Mouse (Mus musculus): ENCODE data around the gene Lrp11. TPM values are rescaled to one million over a fixed set of nuclear protein-coding genes. Genes with fewer than 3 reads are reported as not detected.
A peak's percentile ranks its signal among the peaks of the same experiment; 100 is the strongest.

Lrp11 gene
- polyA plus RNA-seq, 1 experiment from 2014 or later = 6.1 TPM

DNA sequence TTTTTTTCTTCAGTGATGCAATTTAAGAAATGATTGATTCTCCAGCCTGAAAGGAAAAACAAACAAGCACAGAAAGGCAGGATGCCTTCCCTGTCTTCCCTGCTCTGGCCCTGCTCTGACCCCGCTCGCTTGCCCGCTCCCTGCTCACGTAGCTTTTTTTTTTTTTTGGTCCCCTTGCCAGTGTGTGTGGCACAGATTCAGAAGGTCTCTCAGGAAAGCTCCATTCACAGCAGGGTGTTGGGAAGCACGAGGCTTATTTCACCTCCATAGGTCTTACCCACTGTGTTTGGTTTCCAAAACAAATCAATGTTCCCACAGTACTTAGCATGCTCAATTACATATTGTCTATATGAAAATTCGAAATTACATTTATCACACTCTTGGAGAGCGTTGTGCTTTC is 5.2 kb downstream of the Lrp11 start:
- Histone ChIP-seq H3K9me3 (replicated peaks; ENCODE audit: control insufficient read depth, low read length) (no peaks in the 10 kb centered on the region), H3K36me3 (replicated peaks; ENCODE audit: control insufficient read depth, insufficient read depth, low read depth, low read length) (no peaks in the 10 kb centered on the region), H3K9ac (replicated peaks; ENCODE audit: low read length) (no peak overlapping the region), H3K4me1 (ENCODE audit: control insufficient read depth, insufficient read depth, low read length) (no peaks in the 10 kb centered on the region), H3K4me2 (ENCODE audit: low read depth, low read length) (no peak overlapping the region), H3K27ac (replicated peaks; ENCODE audit: low read depth, low read length) (no peak overlapping the region), H3K27me3 (ENCODE audit: control insufficient read depth, insufficient read depth, low read length) (peaks cover 9% of the 10 kb centered on the region; the same call in 1 of the 2 replicates), H3K4me3 (ENCODE audit: low read depth, low read length) (no peak overlapping the region)
- DNase-seq (ENCODE audit: low spot score) (no peak), ATAC-seq (replicated peaks; ENCODE audit: insufficient number of reproducible peaks, low FRiP score, low TSS enrichment, low read depth) (no peak)
- 42% methylated on average over 7 of the region's 7 CpGs for WGBS

DNA sequence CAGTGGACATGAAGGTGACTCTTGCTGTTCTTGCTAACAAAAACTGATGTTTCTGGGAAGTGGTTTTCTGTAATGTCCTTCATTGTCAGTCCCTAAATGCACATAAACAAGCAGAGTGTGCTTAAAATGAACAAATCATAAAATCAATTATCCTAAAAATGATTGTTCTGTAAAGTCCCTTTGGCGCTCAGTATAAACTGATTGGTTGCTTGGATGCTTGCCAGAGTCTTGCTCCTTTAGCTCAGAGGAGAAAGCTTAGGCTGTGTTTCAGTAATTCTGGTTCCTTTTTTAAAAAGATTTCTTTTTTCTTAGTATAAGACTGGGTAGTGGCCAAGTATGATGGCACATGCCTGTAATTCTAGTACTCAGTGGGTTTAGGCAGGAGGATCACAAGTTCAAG is 6.7 kb downstream of the Lrp11 start:
- 97% methylated on average over 1 of the region's 1 CpGs for WGBS
- DNase-seq (ENCODE audit: low spot score) (no peak), ATAC-seq (replicated peaks; ENCODE audit: insufficient number of reproducible peaks, low FRiP score, low TSS enrichment, low read depth) (no peak)
- peaks cover 2% of the 10 kb centered on the region; the same call in 1 of the 2 replicates for H3K27me3 ChIP-seq (ENCODE audit: control insufficient read depth, insufficient read depth, low read length)
- no peaks in the 10 kb centered on the region for H3K9me3 ChIP-seq (replicated peaks; ENCODE audit: control insufficient read depth, low read length)
- H3K27ac ChIP-seq (replicated peaks; ENCODE audit: low read depth, low read length) = no peak overlapping the region
- no peaks in the 10 kb centered on the region for H3K36me3 ChIP-seq (replicated peaks; ENCODE audit: control insufficient read depth, insufficient read depth, low read depth, low read length)
- no peaks in the 10 kb centered on the region for H3K4me1 ChIP-seq (ENCODE audit: control insufficient read depth, insufficient read depth, low read length)
- H3K9ac ChIP-seq (replicated peaks; ENCODE audit: low read length) = no peak overlapping the region
- no peak overlapping the region for H3K4me3 ChIP-seq (ENCODE audit: low read depth, low read length)
- no peak overlapping the region for H3K4me2 ChIP-seq (ENCODE audit: low read depth, low read length)

DNA sequence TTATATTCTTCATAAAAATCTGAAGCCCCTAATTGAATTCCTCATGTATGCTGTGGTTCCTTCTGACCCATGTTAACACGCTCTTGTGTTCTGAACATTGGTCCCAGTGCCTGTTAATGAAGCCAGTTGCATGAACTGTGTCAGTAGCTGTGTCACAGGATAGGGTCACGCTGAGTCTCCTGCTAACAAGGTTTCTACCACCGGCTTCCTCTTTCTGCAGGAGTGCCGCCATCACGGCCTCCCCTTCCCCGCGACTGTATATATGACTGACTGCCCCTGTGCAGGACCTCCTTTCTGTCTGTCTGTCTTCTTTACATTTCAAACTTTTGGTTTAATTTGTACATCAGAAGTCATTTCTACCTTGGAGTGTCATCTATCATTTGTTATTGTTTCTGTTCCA is 8.6 kb downstream of the Lrp11 start:
- 93% methylated on average over 7 of the region's 7 CpGs for WGBS
- Histone ChIP-seq H3K27me3 (ENCODE audit: control insufficient read depth, insufficient read depth, low read length) (no peaks in the 10 kb centered on the region), H3K36me3 (replicated peaks; ENCODE audit: control insufficient read depth, insufficient read depth, low read depth, low read length) (no peaks in the 10 kb centered on the region), H3K4me3 (ENCODE audit: low read depth, low read length) (no peak overlapping the region), H3K9ac (replicated peaks; ENCODE audit: low read length) (no peak overlapping the region), H3K4me2 (ENCODE audit: low read depth, low read length) (no peak overlapping the region), H3K27ac (replicated peaks; ENCODE audit: low read depth, low read length) (no peak overlapping the region), H3K4me1 (ENCODE audit: control insufficient read depth, insufficient read depth, low read length) (no peaks in the 10 kb centered on the region), H3K9me3 (replicated peaks; ENCODE audit: control insufficient read depth, low read length) (no peaks in the 10 kb centered on the region)
- DNase-seq (ENCODE audit: low spot score) = no peak
- ATAC-seq (replicated peaks; ENCODE audit: insufficient number of reproducible peaks, low FRiP score, low TSS enrichment, low read depth) = no peak

DNA sequence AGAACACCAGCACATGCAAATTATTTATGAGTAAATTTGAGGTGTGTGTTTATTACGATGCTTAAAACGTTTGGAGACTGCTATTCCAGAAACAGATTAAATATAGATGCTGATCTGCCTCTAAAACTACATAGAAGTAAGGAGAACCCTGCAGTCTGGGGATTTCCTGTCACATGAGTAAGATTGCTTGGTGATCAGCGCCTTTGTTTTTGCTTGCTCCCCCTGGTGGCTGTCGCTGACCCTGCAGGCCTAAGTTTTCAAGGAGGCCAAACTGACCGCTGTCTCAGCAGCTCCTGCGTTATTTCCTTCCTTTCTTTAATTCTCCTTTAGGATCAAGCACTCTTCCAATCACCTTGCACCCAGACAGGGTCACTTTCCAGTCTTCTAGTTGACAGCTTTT is 11.0 kb downstream of the Lrp11 start:
- Histone ChIP-seq H3K27me3 (ENCODE audit: control insufficient read depth, insufficient read depth, low read length) (no peaks in the 10 kb centered on the region), H3K9ac (replicated peaks; ENCODE audit: low read length) (no peak overlapping the region), H3K4me2 (ENCODE audit: low read depth, low read length) (no peak overlapping the region), H3K36me3 (replicated peaks; ENCODE audit: control insufficient read depth, insufficient read depth, low read depth, low read length) (no peaks in the 10 kb centered on the region), H3K27ac (replicated peaks; ENCODE audit: low read depth, low read length) (no peak overlapping the region), H3K9me3 (replicated peaks; ENCODE audit: control insufficient read depth, low read length) (no peaks in the 10 kb centered on the region), H3K4me1 (ENCODE audit: control insufficient read depth, insufficient read depth, low read length) (no peaks in the 10 kb centered on the region), H3K4me3 (ENCODE audit: low read depth, low read length) (no peak overlapping the region)
- 15% methylated on average over 6 of the region's 6 CpGs for WGBS
- ATAC-seq (replicated peaks; ENCODE audit: insufficient number of reproducible peaks, low FRiP score, low TSS enrichment, low read depth) (no peak), DNase-seq (ENCODE audit: low spot score) (peak; percentile 78)

DNA sequence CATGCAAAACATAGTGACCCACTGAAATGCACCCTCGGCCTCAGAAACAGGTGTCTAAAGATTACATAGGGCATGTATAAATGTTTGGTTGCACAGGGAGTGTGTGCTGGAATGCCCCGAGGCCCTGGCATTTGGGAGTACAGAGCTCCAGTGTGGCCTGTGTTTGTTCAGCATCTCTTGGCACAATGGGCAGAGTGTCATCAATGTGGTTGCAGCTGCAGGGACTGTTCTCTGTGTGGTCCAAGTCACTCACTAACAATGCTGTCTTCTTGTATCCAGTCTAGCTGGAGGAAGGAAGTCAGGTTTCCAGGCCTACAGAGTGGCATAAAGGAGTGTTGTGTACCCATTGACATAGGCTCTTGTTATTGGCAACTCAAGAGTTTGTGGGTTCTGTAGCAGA is 15.6 kb downstream of the Lrp11 start:
- DNase-seq (ENCODE audit: low spot score) (no peak), ATAC-seq (replicated peaks; ENCODE audit: insufficient number of reproducible peaks, low FRiP score, low TSS enrichment, low read depth) (no peak)
- H3K9me3 ChIP-seq (replicated peaks; ENCODE audit: control insufficient read depth, low read length) = no peaks in the 10 kb centered on the region
- no peaks in the 10 kb centered on the region for H3K36me3 ChIP-seq (replicated peaks; ENCODE audit: control insufficient read depth, insufficient read depth, low read depth, low read length)
- 54% methylated on average over 2 of the region's 2 CpGs for WGBS
- no peak overlapping the region for H3K4me2 ChIP-seq (ENCODE audit: low read depth, low read length)
- no peaks in the 10 kb centered on the region for H3K27me3 ChIP-seq (ENCODE audit: control insufficient read depth, insufficient read depth, low read length)
- no peak overlapping the region for H3K27ac ChIP-seq (replicated peaks; ENCODE audit: low read depth, low read length)
- no peak overlapping the region for H3K4me3 ChIP-seq (ENCODE audit: low read depth, low read length)
- no peaks in the 10 kb centered on the region for H3K4me1 ChIP-seq (ENCODE audit: control insufficient read depth, insufficient read depth, low read length)
- H3K9ac ChIP-seq (replicated peaks; ENCODE audit: low read length) = no peak overlapping the region

DNA sequence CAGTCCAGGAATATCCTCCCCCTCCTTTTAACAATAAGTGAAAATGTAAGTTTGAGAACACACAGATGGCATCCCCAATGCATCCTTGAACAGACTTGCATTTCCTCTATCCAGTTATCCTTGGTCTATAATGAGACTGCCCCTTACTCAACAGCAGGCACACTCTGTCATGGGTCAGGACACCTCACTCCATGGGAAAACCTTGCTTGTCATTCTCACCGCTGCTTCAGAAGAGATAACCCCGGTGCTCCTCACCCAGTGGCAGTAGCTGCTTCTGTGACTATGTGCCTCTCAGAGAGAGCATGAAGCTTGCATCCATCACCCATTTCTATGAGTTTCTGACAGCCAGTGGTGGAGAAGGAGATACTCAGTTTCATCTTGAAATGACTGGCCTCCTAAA is 16.8 kb downstream of the Lrp11 start:
- no peaks in the 10 kb centered on the region for H3K4me1 ChIP-seq (ENCODE audit: control insufficient read depth, insufficient read depth, low read length)
- no peak overlapping the region for H3K27ac ChIP-seq (replicated peaks; ENCODE audit: low read depth, low read length)
- DNase-seq (ENCODE audit: low spot score) (no peak), ATAC-seq (replicated peaks; ENCODE audit: insufficient number of reproducible peaks, low FRiP score, low TSS enrichment, low read depth) (no peak)
- WGBS = 84% methylated on average over 2 of the region's 2 CpGs
- no peak overlapping the region for H3K4me3 ChIP-seq (ENCODE audit: low read depth, low read length)
- no peak overlapping the region for H3K9ac ChIP-seq (replicated peaks; ENCODE audit: low read length)
- no peak overlapping the region for H3K4me2 ChIP-seq (ENCODE audit: low read depth, low read length)
- H3K9me3 ChIP-seq (replicated peaks; ENCODE audit: control insufficient read depth, low read length) = no peaks in the 10 kb centered on the region
- H3K36me3 ChIP-seq (replicated peaks; ENCODE audit: control insufficient read depth, insufficient read depth, low read depth, low read length) = no peaks in the 10 kb centered on the region
- no peaks in the 10 kb centered on the region for H3K27me3 ChIP-seq (ENCODE audit: control insufficient read depth, insufficient read depth, low read length)

DNA sequence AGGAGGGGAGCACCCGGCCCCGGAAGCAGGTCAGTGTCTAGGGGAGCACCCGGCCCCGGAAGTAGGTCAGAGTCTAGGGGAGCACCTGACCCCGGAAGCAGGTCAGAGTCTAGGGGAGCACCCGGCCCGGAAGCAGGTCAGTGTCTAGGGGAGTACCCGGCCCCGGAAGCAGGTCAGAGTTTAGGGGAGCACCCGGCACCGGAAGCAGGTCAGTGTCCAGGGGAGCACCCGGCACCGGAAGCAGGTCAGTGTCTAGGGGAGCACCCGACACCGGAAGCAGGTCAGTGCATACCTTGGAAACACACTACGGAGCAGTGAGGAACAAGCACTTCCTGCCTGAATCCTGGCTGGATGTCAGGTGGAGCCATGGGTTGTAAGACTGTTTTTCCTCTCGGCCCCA is 19.0 kb downstream of the Lrp11 start:
- Histone ChIP-seq H3K4me3 (ENCODE audit: low read depth, low read length) (no peak overlapping the region), H3K27me3 (ENCODE audit: control insufficient read depth, insufficient read depth, low read length) (no peaks in the 10 kb centered on the region), H3K36me3 (replicated peaks; ENCODE audit: control insufficient read depth, insufficient read depth, low read depth, low read length) (no peaks in the 10 kb centered on the region), H3K9me3 (replicated peaks; ENCODE audit: control insufficient read depth, low read length) (no peaks in the 10 kb centered on the region), H3K27ac (replicated peaks; ENCODE audit: low read depth, low read length) (no peak overlapping the region), H3K9ac (replicated peaks; ENCODE audit: low read length) (no peak overlapping the region), H3K4me1 (ENCODE audit: control insufficient read depth, insufficient read depth, low read length) (no peaks in the 10 kb centered on the region), H3K4me2 (ENCODE audit: low read depth, low read length) (no peak overlapping the region)
- DNase-seq (ENCODE audit: low spot score) (no peak), ATAC-seq (replicated peaks; ENCODE audit: insufficient number of reproducible peaks, low FRiP score, low TSS enrichment, low read depth) (no peak)
- WGBS = 92% methylated on average over 17 of the region's 17 CpGs

DNA sequence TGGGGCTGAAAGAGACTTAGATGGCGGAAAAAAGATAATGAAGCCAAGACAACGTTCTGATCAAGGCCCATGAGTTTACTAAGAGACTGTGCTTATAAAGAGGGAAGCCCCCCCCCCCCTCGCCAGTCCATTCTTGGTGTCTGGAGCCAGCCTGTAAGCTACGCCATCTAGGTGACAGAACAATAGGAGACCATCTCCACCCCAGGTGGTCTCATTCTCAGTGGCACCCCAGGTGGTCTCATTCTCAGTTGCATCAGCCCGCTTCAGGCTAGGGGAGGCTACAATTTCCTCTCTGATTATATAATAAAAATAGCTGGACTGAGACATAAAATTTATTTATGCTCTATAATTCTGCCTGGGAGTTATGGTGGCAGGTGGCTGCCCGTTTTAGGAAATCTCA is 22.0 kb downstream of the Lrp11 start:
- H3K27ac ChIP-seq (replicated peaks; ENCODE audit: low read depth, low read length) = no peak overlapping the region

More for the DNA sequence above, 22.0 kb downstream of the Lrp11 start:
- H3K4me2 ChIP-seq (ENCODE audit: low read depth, low read length) = no peak overlapping the region
- ATAC-seq (replicated peaks; ENCODE audit: insufficient number of reproducible peaks, low FRiP score, low TSS enrichment, low read depth) = no peak
- H3K4me3 ChIP-seq (ENCODE audit: low read depth, low read length) = no peak overlapping the region
- H3K4me1 ChIP-seq (ENCODE audit: control insufficient read depth, insufficient read depth, low read length) = no peaks in the 10 kb centered on the region
- no peak for DNase-seq (ENCODE audit: low spot score)
- no peak overlapping the region for H3K9ac ChIP-seq (replicated peaks; ENCODE audit: low read length)
- no peaks in the 10 kb centered on the region for H3K27me3 ChIP-seq (ENCODE audit: control insufficient read depth, insufficient read depth, low read length)
- no peaks in the 10 kb centered on the region for H3K9me3 ChIP-seq (replicated peaks; ENCODE audit: control insufficient read depth, low read length)
- WGBS = 59% methylated on average over 6 of the region's 6 CpGs
- H3K36me3 ChIP-seq (replicated peaks; ENCODE audit: control insufficient read depth, insufficient read depth, low read depth, low read length) = no peaks in the 10 kb centered on the region

All from embryonic facial prominence, embryonic 11.5 days (tissue).